Mouse (Mus musculus): ENCODE results near the gene Afp.

GRCm38 (mm10) chr5:90507411-90507949 lies 16.9 kb downstream of the Afp start:
- TF ChIP-seq POLR2A (IDR thresholded peaks at IDR 0.05; ENCODE audit: extremely low read depth, insufficient read depth, low read length) (no peak), CTCF (IDR thresholded peaks at IDR 0.05; ENCODE audit: extremely low read depth, insufficient read depth, low read length) (no peak)

Data from cortical plate, adult 2 months (tissue).